ENCODE assay signal across 26 mouse cellular contexts in genomic region chr5:51384278-51384677, GRCm38 (mm10).
"Had no signal": no experiment of that assay in that cellular context is flagged by ENCODE, and none has a peak within 500 bp of the region (broad histone marks: within the 10 kb centered on the region; RNA-seq: fewer than 3 reads in every experiment).

No protein-coding gene starts in this region.

- DNase-seq: cerebellum, adult 8-10 months; cerebellum, adult 9-10 months; cerebellum, adult 9-11 months; cerebellum, postnatal 10 days; cerebellum, postnatal 14 days; cerebellum, postnatal 25 days; cerebellum, postnatal 36 days; embryo, embryonic 11 days; forebrain, postnatal 0 days; gastrocnemius, adult 2 months; gastrocnemius, postnatal 10 days; gastrocnemius, postnatal 14 days; gastrocnemius, postnatal 25 days; gastrocnemius, postnatal 36 days; heart, adult 11 months; heart, adult 18-20 months; heart, adult 2 months had no signal

- H3K36me3 ChIP-seq: embryonic facial prominence, embryonic 10.5 days; embryonic facial prominence, embryonic 12.5 days; embryonic facial prominence, embryonic 13.5 days; embryonic facial prominence, embryonic 15.5 days; forebrain, embryonic 10.5 days; forebrain, embryonic 12.5 days; forebrain, embryonic 15.5 days had no signal

- H3K27me3 ChIP-seq: embryonic facial prominence, embryonic 12.5 days; embryonic facial prominence, embryonic 13.5 days; embryonic facial prominence, embryonic 15.5 days; forebrain, embryonic 12.5 days; forebrain, embryonic 13.5 days; forebrain, embryonic 15.5 days had no signal

- H3K4me3 ChIP-seq: embryonic facial prominence, embryonic 10.5 days; embryonic facial prominence, embryonic 12.5 days; embryonic facial prominence, embryonic 13.5 days; embryonic facial prominence, embryonic 15.5 days; erythroblast, embryonic 14.5 days; forebrain, embryonic 10.5 days; forebrain, embryonic 12.5 days; forebrain, embryonic 13.5 days; forebrain, embryonic 15.5 days; gastrocnemius, adult 2 months; heart, adult 2 months had no signal

- H3K4me2 ChIP-seq: embryonic facial prominence, embryonic 12.5 days; embryonic facial prominence, embryonic 13.5 days; embryonic facial prominence, embryonic 15.5 days; forebrain, embryonic 12.5 days; forebrain, embryonic 13.5 days; forebrain, embryonic 15.5 days had no signal
